Mouse (Mus musculus): Measurements from ENCODE around the gene Tnc.

DNA sequence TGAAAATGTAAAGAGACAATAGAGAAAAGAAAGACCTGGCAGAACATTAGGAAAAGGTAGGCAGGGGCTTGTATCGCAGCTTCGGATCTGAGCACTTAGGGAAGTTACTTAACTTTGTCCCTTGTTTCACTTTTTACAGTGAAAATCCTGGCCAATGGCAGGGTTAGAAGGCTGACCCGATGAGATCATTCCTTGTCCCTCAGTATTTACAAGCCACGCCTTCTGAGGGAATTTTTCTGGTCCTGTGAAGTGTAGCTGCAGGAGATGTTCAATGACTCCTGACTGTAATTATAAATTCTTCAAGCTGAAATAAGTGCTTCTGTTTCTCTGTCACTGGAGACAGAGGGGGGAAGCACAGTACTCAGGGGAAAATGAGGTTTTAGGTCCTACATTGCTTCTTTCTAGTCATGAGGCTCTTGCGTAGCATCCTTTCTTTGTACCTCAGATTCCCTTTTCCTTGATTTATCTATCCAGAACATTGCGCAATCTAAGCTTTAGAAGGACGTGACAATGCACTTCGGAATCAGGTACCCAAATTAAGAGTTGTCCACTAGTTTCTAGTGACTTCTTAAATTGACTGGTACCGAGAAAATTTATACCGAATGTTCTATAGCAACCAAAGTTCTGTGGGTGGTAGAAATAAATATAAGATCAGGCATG lies 25.8 kb downstream of the Tnc start:
- TF ChIP-seq ZC3H11A (IDR thresholded peaks at IDR 0.05; ENCODE audit: borderline replicate concordance, low read depth, low read length) (no peak), HCFC1 (IDR thresholded peaks at IDR 0.05; ENCODE audit: borderline replicate concordance, insufficient read depth, low read length) (no peak), CHD2 (IDR thresholded peaks at IDR 0.05; ENCODE audit: low read depth, low read length) (no peak), MAFK (IDR thresholded peaks at IDR 0.05; ENCODE audit: insufficient read depth, low read depth, low read length) (no peak)

Measured in ES-E14 (cell line).